ENCODE assay signal across 23 mouse cellular contexts in the genomic region with DNA sequence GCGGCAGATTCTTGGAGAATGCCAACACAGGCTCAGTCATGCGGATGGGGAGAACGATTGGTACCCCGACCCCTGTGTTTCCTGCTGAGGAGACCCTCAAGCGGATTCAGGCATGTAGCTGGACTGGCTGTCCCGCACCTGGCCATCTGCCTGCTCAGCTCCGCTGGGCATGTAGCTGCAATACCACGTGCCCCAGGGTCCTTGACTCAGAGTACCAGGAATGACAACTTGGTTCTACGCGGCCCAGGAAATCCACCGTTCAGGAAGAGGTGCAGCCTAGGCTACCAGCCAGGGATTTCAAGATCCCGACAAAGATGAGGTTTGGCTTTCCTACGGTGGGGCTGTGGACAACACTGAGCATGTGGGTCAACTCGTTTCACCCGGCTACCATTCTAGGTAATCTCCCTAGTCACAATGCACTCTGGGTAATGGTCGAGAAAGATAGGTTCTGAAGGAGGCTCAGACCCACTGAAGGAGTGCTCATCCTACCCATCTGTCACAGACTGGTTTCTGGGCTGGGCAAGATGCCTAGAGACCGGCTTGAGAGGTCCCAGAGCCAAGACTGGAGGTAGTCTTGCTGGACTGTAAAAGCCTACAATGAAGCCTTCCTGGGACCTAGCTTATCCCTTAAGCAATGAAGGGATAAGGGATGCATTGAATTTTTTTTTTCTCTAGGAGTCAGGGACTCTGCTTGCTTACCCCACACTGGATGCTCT. TPM values are rescaled to one million over a fixed set of nuclear protein-coding genes. Genes with fewer than 3 reads are reported as not detected.
DNase-seq lines count a peak whose midpoint lies in the region; ATAC-seq and TF ChIP-seq lines count a peak whose summit lies in the region.
"Had no signal": no experiment of that assay in that cellular context is flagged by ENCODE, and none has a peak within 500 bp of the region (broad histone marks: within the 10 kb centered on the region; RNA-seq: fewer than 3 reads in every experiment).

No protein-coding gene starts in this region.

- peak; percentile 45 for DNase-seq in midbrain, postnatal 0 days (ENCODE audit: low spot score)
- peak; percentile 80 to 87 for DNase-seq in cerebellum, adult 18-20 months
- peak; percentile 94 to 96 for DNase-seq in cerebellum, postnatal 10 days
- DNase-seq in right cerebral cortex, adult 2 months (ENCODE audit: low spot score in 2 of 2), result no peak
- DNase-seq in frontal cortex, adult 2 months (ENCODE audit: extremely low spot score in 1 of 2, low spot score in 1 of 2), result no peak
- no peak for DNase-seq in layer of hippocampus, postnatal 10 days (ENCODE audit: low spot score in 2 of 2)
- DNase-seq: adrenal gland, adult 8-10 months; forebrain, postnatal 0 days; heart, postnatal 36 days; kidney, adult 2 months; kidney, postnatal 14 days; liver; right cerebral cortex, postnatal 14 days; spleen, adult 18-20 months; thymus, adult 18-20 months had no signal

- H3K4me3 ChIP-seq in midbrain, postnatal 0 days (ENCODE audit: low read depth, low read length), result no peak overlapping the region
- no peak overlapping the region for H3K4me3 ChIP-seq in midbrain, embryonic 13.5 days (replicated peaks)
- H3K4me3 ChIP-seq: embryonic facial prominence, embryonic 15.5 days; layer of hippocampus, adult 2 months; neural tube, embryonic 13.5 days had no signal

- H3K36me3 ChIP-seq in midbrain, postnatal 0 days (ENCODE audit: insufficient read depth, low read length), result no peaks in the 10 kb centered on the region
- H3K36me3 ChIP-seq in midbrain, embryonic 13.5 days, result no peaks in the 10 kb centered on the region
- H3K36me3 ChIP-seq: embryonic facial prominence, embryonic 15.5 days; neural tube, embryonic 13.5 days had no signal

- H3K4me2 ChIP-seq in midbrain, postnatal 0 days (ENCODE audit: low read depth, low read length, poor library complexity, severe bottlenecking), result no peak overlapping the region
- no peak overlapping the region for H3K4me2 ChIP-seq in midbrain, embryonic 13.5 days (replicated peaks)
- H3K4me2 ChIP-seq: embryonic facial prominence, embryonic 15.5 days; midbrain, embryonic 11.5 days; neural tube, embryonic 13.5 days had no signal

- H3K9ac ChIP-seq in midbrain, postnatal 0 days (replicated peaks; ENCODE audit: low read length, poor library complexity, severe bottlenecking), result no peak overlapping the region
- H3K9ac ChIP-seq in midbrain, embryonic 13.5 days (replicated peaks), result no peak overlapping the region
- H3K9ac ChIP-seq: embryonic facial prominence, embryonic 15.5 days; forebrain, postnatal 0 days; neural tube, embryonic 13.5 days had no signal

- no peaks in the 10 kb centered on the region; the same call in 1 of the 2 replicates for H3K4me1 ChIP-seq in midbrain, postnatal 0 days (ENCODE audit: insufficient read depth, low read length)
- peaks cover 7% of the 10 kb centered on the region for H3K4me1 ChIP-seq in midbrain, embryonic 13.5 days (replicated peaks)

- ATAC-seq in midbrain, postnatal 0 days (ENCODE audit: low FRiP score), result 0 out of 2 replicates have a peak, but pooled peaks have one; percentile 21
- no peak; the same call in 1 of the 2 replicates for ATAC-seq in midbrain, embryonic 13.5 days
- ATAC-seq: forebrain, postnatal 0 days; inflammation-experienced regulatory T-cells, adult 6 months had no signal

- no peak for TF ChIP-seq CTCF in midbrain, postnatal 0 days (IDR thresholded peaks at IDR 0.05)

- 84% methylated on average over 17 of the region's 17 CpGs for WGBS in midbrain, postnatal 0 days
- WGBS in midbrain, embryonic 13.5 days, result 94% methylated on average over 17 of the region's 17 CpGs

- H3K27ac ChIP-seq in midbrain, postnatal 0 days (ENCODE audit: low read depth, low read length), result no peak overlapping the region
- H3K27ac ChIP-seq in midbrain, embryonic 13.5 days, result no peak overlapping the region
- H3K27ac ChIP-seq: embryonic facial prominence, embryonic 15.5 days; layer of hippocampus, adult 2 months; neural tube, embryonic 13.5 days had no signal

- H3K9me3 ChIP-seq in midbrain, postnatal 0 days (ENCODE audit: low read length), result no peaks in the 10 kb centered on the region
- no peaks in the 10 kb centered on the region for H3K9me3 ChIP-seq in midbrain, embryonic 13.5 days
- H3K9me3 ChIP-seq: embryonic facial prominence, embryonic 15.5 days; neural tube, embryonic 13.5 days had no signal

- H3K27me3 ChIP-seq in midbrain, postnatal 0 days (ENCODE audit: insufficient read depth, low read length), result no peaks in the 10 kb centered on the region
- no peaks in the 10 kb centered on the region for H3K27me3 ChIP-seq in midbrain, embryonic 13.5 days
- H3K27me3 ChIP-seq: embryonic facial prominence, embryonic 15.5 days; neural tube, embryonic 13.5 days had no signal

RNA-seq across cellular contexts. Expression of a gene that starts 56.8 kb away (rescaled TPM):
- total RNA-seq in midbrain, postnatal 0 days (2014; rRNA removed), result 0.33 and 0.85 TPM in 2 replicates
- polyA plus RNA-seq in midbrain, postnatal 0 days (2015; fragmentation: Nextera tagmentation; extraction: Ambion mirVana), result 0.13 and 0.16 TPM in 2 replicates
- 0.17 and 0.27 TPM in 2 replicates for polyA plus RNA-seq in midbrain, embryonic 13.5 days (2015; fragmentation: Nextera tagmentation; extraction: Ambion mirVana)
- polyA plus RNA-seq in frontal cortex, adult 2 months (2012; rRNA removed), result 0.66 and 0.84 TPM in 2 replicates
- under 1 TPM; 0.32 to 0.36 TPM for total RNA-seq in layer of hippocampus, postnatal 10 days (2021)
- total RNA-seq: granulocyte monocyte progenitor cell, adult 5-6 weeks had no signal
- polyA plus RNA-seq: inflammation-experienced regulatory T-cells, adult 6 months; liver, embryonic 16.5 days had no signal

Comparison
In these comparisons a context has a peak if more than half of its experiments do, and no peak if none do; other contexts are left out.
1. DNase-seq: peak in midbrain, postnatal 0 days (single experiment), cerebellum, adult 18-20 months (2 of 2) and cerebellum, postnatal 10 days (2 of 2); none in right cerebral cortex, adult 2 months (0 of 2), frontal cortex, adult 2 months (0 of 2) and layer of hippocampus, postnatal 10 days (0 of 2).